Mouse (Mus musculus) CH12.LX (cell line): Measurements from ENCODE around the gene Fam71f1.

ENCODE experiments used
- CTCF ChIP-seq, 2 experiments: IDR thresholded peaks in 1 of 2; conservative IDR thresholded peaks in 1 of 2; 2 replicates each; pipeline ENCODE4 v1.5.1; 2011 to 2012; ENCODE audit warnings: low read depth in 2 of 2, low read length in 2 of 2, improper control_type of control experiment in 1 of 2, inconsistent platforms in 1 of 2, mild to moderate bottlenecking in 1 of 2, moderate library complexity in 1 of 2
- JUN ChIP-seq: IDR thresholded peaks from 2 replicates; pipeline ENCODE4 v1.6.1; 2011; ENCODE audit warnings: low read depth, mild to moderate bottlenecking, low read length, improper control_type of control experiment, moderate library complexity; ENCODE audit not compliant: insufficient read depth
- KAT2A ChIP-seq: IDR thresholded peaks from 2 replicates; pipeline ENCODE4 v1.6.1; 2012; ENCODE audit warnings: low read length, improper control_type of control experiment, inconsistent platforms; ENCODE audit not compliant: insufficient replicate concordance
- MAFK ChIP-seq: IDR thresholded peaks from 2 replicates; pipeline ENCODE4 v1.6.1; 2011; ENCODE audit warnings: low read length, improper control_type of control experiment; ENCODE audit not compliant: insufficient replicate concordance
- MXI1 ChIP-seq: IDR thresholded peaks from 2 replicates; pipeline ENCODE4 v1.6.1; 2011; ENCODE audit warnings: mild to moderate bottlenecking, low read depth, low read length, improper control_type of control experiment
- SIN3A ChIP-seq: IDR thresholded peaks from 2 replicates; pipeline ENCODE4 v1.6.1; 2012; ENCODE audit warnings: low read length, improper control_type of control experiment, inconsistent platforms
- SMC3 ChIP-seq: IDR thresholded peaks from 2 replicates; pipeline ENCODE4 v1.6.1; 2011; ENCODE audit warnings: low read depth, low read length, improper control_type of control experiment
- TBP ChIP-seq: conservative IDR thresholded peaks from 2 replicates; pipeline ENCODE4 v1.6.1; 2011; ENCODE audit warnings: low read depth, low read length, improper control_type of control experiment
- ZKSCAN1 ChIP-seq: IDR thresholded peaks from 2 replicates; pipeline ENCODE4 v1.6.1; 2012; ENCODE audit warnings: low read depth, inconsistent platforms, low read length, improper control_type of control experiment, borderline replicate concordance

- no peak for TF ChIP-seq ZKSCAN1
- TF ChIP-seq CTCF (conservative IDR thresholded peaks at IDR 0.05 in 1 of 2, IDR thresholded peaks at IDR 0.05 in 1 of 2; ENCODE audit: low read depth in 2 of 2, low read length in 2 of 2): no peak
- TF ChIP-seq SIN3A: no peak
- TF ChIP-seq TBP: peak; percentile 69; the same call in 1 of the 2 replicates
- TF ChIP-seq MAFK: no peak
- TF ChIP-seq MXI1: no peak
- TF ChIP-seq JUN: no peak
- no peak for TF ChIP-seq SMC3
- no peak for TF ChIP-seq KAT2A
Observed at GRCm38 (mm10) chr6:29322147-29322546, 3.2 kb downstream of the Fam71f1 start.
